Mouse (Mus musculus) embryonic facial prominence, embryonic 14.5 days (tissue): ENCODE results near the gene Blcap. TPM values are rescaled to one million over a fixed set of nuclear protein-coding genes. Genes with fewer than 3 reads are reported as not detected.

Source experiments
- ATAC-seq: fragments of 200-750 bp; cut with Nextera tagmentation; 2 replicates; pipeline ENCODE4 v1.8.0; 2017; ENCODE audit warnings: low read depth, moderate number of reproducible peaks, moderate TSS enrichment
- DNase-seq: peaks from one replicate; pipeline ENCODE4 v3.0.0-alpha.2; 2015; ENCODE audit warnings: low spot score
- H3K27ac ChIP-seq: fragments of 300-500 bp; sonication (generic); replicated peaks from 2 replicates; pipeline ENCODE4 v1.5.1; 2014; ENCODE audit warnings: low read depth, mild to moderate bottlenecking, low read length, moderate library complexity
- H3K27me3 ChIP-seq: fragments of 300-500 bp; sonication (generic); replicated peaks from 2 replicates; pipeline ENCODE4 v1.6.1; 2014; ENCODE audit warnings: low read length; ENCODE audit not compliant: control insufficient read depth, insufficient read depth
- H3K36me3 ChIP-seq: fragments of 300-500 bp; sonication (generic); 2 replicates; pipeline ENCODE4 v1.6.1; 2014; ENCODE audit warnings: low read length, mixed read lengths; ENCODE audit not compliant: control insufficient read depth, insufficient read depth
- H3K4me1 ChIP-seq: fragments of 300-500 bp; sonication (generic); 2 replicates; pipeline ENCODE4 v1.6.1; 2014; ENCODE audit warnings: antibody characterized with exemption, low read length; ENCODE audit not compliant: control insufficient read depth, insufficient read depth
- H3K4me2 ChIP-seq: fragments of 300-500 bp; sonication (generic); 2 replicates; pipeline ENCODE4 v1.6.1; 2014; ENCODE audit warnings: low read depth, mild to moderate bottlenecking, low read length, moderate library complexity, mixed read lengths
- H3K4me3 ChIP-seq: fragments of 300-500 bp; sonication (generic); 2 replicates; pipeline ENCODE4 v1.5.1; 2014; ENCODE audit warnings: low read depth, mild to moderate bottlenecking, low read length
- H3K9ac ChIP-seq: fragments of 300-500 bp; sonication (generic); 2 replicates; pipeline ENCODE4 v1.6.1; 2014; ENCODE audit warnings: low read depth, mild to moderate bottlenecking, low read length, moderate library complexity, mixed read lengths
- H3K9me3 ChIP-seq: fragments of 300-500 bp; sonication (generic); 2 replicates; pipeline ENCODE4 v1.6.1; 2016; ENCODE audit warnings: low read length; ENCODE audit not compliant: control insufficient read depth
- WGBS: fragments of 180-500 bp; shearing (Covaris S2); extraction: QIAGEN DNeasy Blood & Tissue Kit; methylation state at CpG from one replicate; pipeline ENCODE4 v1.1.7; 2014; 5-methylcytosine and 5-hydroxymethylcytosine counted together
- polyA plus RNA-seq: library from polyadenylated mRNA; unstranded; fragments of >200 nt; fragmentation: Nextera tagmentation; extraction: Ambion mirVana; gene quantifications from 2 replicates; pipeline ENCODE4 v1.2.1, GENCODE M21; 2014

Blcap gene
- polyA plus RNA-seq = 64.6 and 66.7 TPM in 2 replicates

GRCm38 (mm10) chr2:157571224-157571832 lies at the start of gene Blcap:
Blcap (minus strand) TSS chr2:157571274.
- Histone ChIP-seq H3K9me3 (no peaks in the 10 kb centered on the region), H3K36me3 (no peaks in the 10 kb centered on the region), H3K4me3 (no peak within 1 kb of the TSS), H3K9ac (no peak within 1 kb of the TSS), H3K27me3 (no peaks in the 10 kb centered on the region), H3K4me2 (no peak within 1 kb of the TSS), H3K4me1 (peaks cover 6% of the 10 kb centered on the region; the same call in 1 of the 2 replicates), H3K27ac (no peak within 1 kb of the TSS)
- WGBS = 7% methylated on average over 6 of the region's 6 CpGs
- ATAC-seq (peak; percentile 44; the same call in 1 of the 2 replicates), DNase-seq (peak; percentile 65)

GRCm38 (mm10) chr2:157618393-157618792 lies 47.3 kb upstream of the Blcap start:
- ATAC-seq = no peak
- H3K4me2 ChIP-seq = no peak overlapping the region
- 88% methylated on average over 4 of the region's 4 CpGs for WGBS

GRCm38 (mm10) chr2:157613997-157614396 lies 42.9 kb upstream of the Blcap start:
- no peaks in the 10 kb centered on the region for H3K9me3 ChIP-seq
- H3K27ac ChIP-seq = no peak overlapping the region
- no peak overlapping the region for H3K9ac ChIP-seq
- H3K4me3 ChIP-seq = no peak overlapping the region
- DNase-seq (no peak), ATAC-seq (no peak)
- no peaks in the 10 kb centered on the region; the same call in 1 of the 2 replicates for H3K4me1 ChIP-seq
- H3K36me3 ChIP-seq = no peaks in the 10 kb centered on the region
- 15% methylated on average over 10 of the region's 11 CpGs for WGBS
- H3K4me2 ChIP-seq = no peak overlapping the region
- H3K27me3 ChIP-seq = no peaks in the 10 kb centered on the region

More at GRCm38 (mm10) chr2:157618393-157618792, 47.3 kb upstream of the Blcap start:
- Histone ChIP-seq H3K4me3 (no peak overlapping the region), H3K9ac (no peak overlapping the region), H3K27ac (no peak overlapping the region), H3K27me3 (no peaks in the 10 kb centered on the region), H3K4me1 (no peaks in the 10 kb centered on the region; the same call in 1 of the 2 replicates), H3K9me3 (no peaks in the 10 kb centered on the region), H3K36me3 (no peaks in the 10 kb centered on the region)
- DNase-seq = no peak

- H3K36me3 ChIP-seq = no peaks in the 10 kb centered on the region
- 66% methylated on average over 3 of the region's 3 CpGs for WGBS
Measured at GRCm38 (mm10) chr2:157611735-157612134, 40.7 kb upstream of the Blcap start.

GRCm38 (mm10) chr2:157607542-157608236 lies 36.6 kb upstream of the Blcap start:
- DNase-seq (peak; percentile 30), ATAC-seq (peak; percentile 66)
- Histone ChIP-seq H3K9ac (no peak overlapping the region), H3K27me3 (no peaks in the 10 kb centered on the region), H3K4me3 (no peak overlapping the region), H3K4me1 (no peaks in the 10 kb centered on the region; the same call in 1 of the 2 replicates), H3K27ac (no peak overlapping the region), H3K9me3 (no peaks in the 10 kb centered on the region), H3K4me2 (no peak overlapping the region), H3K36me3 (no peaks in the 10 kb centered on the region)
- 31% methylated on average over 7 of the region's 9 CpGs for WGBS

More at GRCm38 (mm10) chr2:157611735-157612134, 40.7 kb upstream of the Blcap start:
- DNase-seq (peak; percentile 67), ATAC-seq (peak; percentile 61; the same call in 1 of the 2 replicates)
- Histone ChIP-seq H3K4me2 (no peak overlapping the region), H3K27me3 (no peaks in the 10 kb centered on the region), H3K9ac (no peak overlapping the region), H3K4me1 (no peaks in the 10 kb centered on the region; the same call in none of the 2 replicates), H3K27ac (no peak overlapping the region), H3K4me3 (no peak overlapping the region), H3K9me3 (no peaks in the 10 kb centered on the region)

- Histone ChIP-seq H3K9ac (no peak overlapping the region), H3K9me3 (no peaks in the 10 kb centered on the region), H3K4me2 (no peak overlapping the region), H3K36me3 (no peaks in the 10 kb centered on the region), H3K4me3 (no peak overlapping the region), H3K27me3 (no peaks in the 10 kb centered on the region), H3K4me1 (no peaks in the 10 kb centered on the region; the same call in 1 of the 2 replicates), H3K27ac (no peak overlapping the region)
- WGBS = 6% methylated on average over 18 of the region's 18 CpGs
- ATAC-seq (0 out of 2 replicates have a peak, but pooled peaks have one; percentile 43), DNase-seq (peak; percentile 57)
Measured at GRCm38 (mm10) chr2:157605025-157605675, 34.1 kb upstream of the Blcap start.

- Histone ChIP-seq H3K27me3 (no peaks in the 10 kb centered on the region), H3K4me1 (no peaks in the 10 kb centered on the region), H3K36me3 (no peaks in the 10 kb centered on the region), H3K4me2 (no peak overlapping the region), H3K4me3 (no peak overlapping the region), H3K27ac (no peak overlapping the region), H3K9me3 (no peaks in the 10 kb centered on the region), H3K9ac (no peak overlapping the region)
- peak; percentile 36 for DNase-seq
- WGBS = 55% methylated on average over 6 of the region's 6 CpGs
- ATAC-seq = no peak
Measured at GRCm38 (mm10) chr2:157601435-157601839, 30.4 kb upstream of the Blcap start.

- Histone ChIP-seq H3K4me3 (no peak overlapping the region), H3K9me3 (no peaks in the 10 kb centered on the region), H3K27ac (no peak overlapping the region), H3K4me1 (no peaks in the 10 kb centered on the region), H3K9ac (no peak overlapping the region), H3K36me3 (no peaks in the 10 kb centered on the region), H3K4me2 (no peak overlapping the region), H3K27me3 (no peaks in the 10 kb centered on the region)
- WGBS = 66% methylated on average over 22 of the region's 22 CpGs
- DNase-seq (no peak), ATAC-seq (no peak)
Measured at GRCm38 (mm10) chr2:157596876-157597566, 25.9 kb upstream of the Blcap start.
